Mouse (Mus musculus) forebrain, postnatal 0 days (tissue): ENCODE results near the gene Rftn1. TPM values are rescaled to one million over a fixed set of nuclear protein-coding genes. Genes with fewer than 3 reads are reported as not detected.

Experiments
- ATAC-seq: fragments of 200-750 bp; cut with Nextera tagmentation; 2 replicates; pipeline ENCODE4 v1.8.0; 2017; ENCODE audit warnings: mild to moderate bottlenecking, moderate library complexity
- DNase-seq: peaks from one replicate; pipeline ENCODE4 v3.0.0-alpha.2; 2015
- H3K27ac ChIP-seq: fragments of 300-500 bp; sonication (generic); 2 replicates; pipeline ENCODE4 v1.5.1; 2014; ENCODE audit warnings: low read depth, mild to moderate bottlenecking, antibody characterized with exemption, low read length, moderate library complexity, mixed read lengths
- H3K27me3 ChIP-seq: fragments of 300-500 bp; sonication (generic); 2 replicates; pipeline ENCODE4 v1.6.1; 2014; ENCODE audit warnings: mild to moderate bottlenecking, low read length, mixed read lengths; ENCODE audit not compliant: insufficient read depth
- H3K36me3 ChIP-seq: fragments of 300-500 bp; sonication (generic); 2 replicates; pipeline ENCODE4 v1.6.1; 2014; ENCODE audit warnings: mild to moderate bottlenecking, moderate library complexity; ENCODE audit not compliant: insufficient read depth
- H3K4me1 ChIP-seq: fragments of 300-500 bp; sonication (generic); 2 replicates; pipeline ENCODE4 v1.6.1; 2014; ENCODE audit warnings: antibody characterized with exemption; ENCODE audit not compliant: insufficient read depth
- H3K4me2 ChIP-seq: fragments of 300-500 bp; sonication (generic); 2 replicates; pipeline ENCODE4 v1.6.1; 2014; ENCODE audit warnings: low read depth, mild to moderate bottlenecking, moderate library complexity
- H3K4me3 ChIP-seq: fragments of 300-500 bp; sonication (generic); 2 replicates; pipeline ENCODE4 v1.5.1; 2014; ENCODE audit warnings: low read depth, low read length, mixed read lengths
- H3K9ac ChIP-seq: fragments of 300-500 bp; sonication (generic); 2 replicates; pipeline ENCODE4 v1.6.1; 2014; ENCODE audit warnings: mild to moderate bottlenecking
- H3K9me3 ChIP-seq: fragments of 300-500 bp; sonication (generic); 2 replicates; pipeline ENCODE4 v1.6.1; 2016; ENCODE audit warnings: low read length
- CTCF ChIP-seq: sonication (generic); IDR thresholded peaks from 2 replicates; pipeline ENCODE4 v1.5.1; 2016; ENCODE audit warnings: antibody characterized with exemption, control low read depth, low read depth
- WGBS: fragments of 180-500 bp; shearing (Covaris S2); extraction: QIAGEN DNeasy Blood & Tissue Kit; methylation state at CpG from one replicate; pipeline ENCODE4 v1.1.7; 2014; 5-methylcytosine and 5-hydroxymethylcytosine counted together
- polyA plus RNA-seq: library from polyadenylated mRNA; unstranded; fragments of >200 nt; fragmentation: Nextera tagmentation; extraction: Ambion mirVana; gene quantifications from 2 replicates; pipeline ENCODE4 v1.2.1, GENCODE M21; 2015
- total RNA-seq: library from RNA; depleted of rRNA; stranded (reverse); fragments of >200 nt; gene quantifications from 2 replicates; pipeline ENCODE4 v1.2.3, GENCODE M21; 2014

Gene Rftn1
- total and polyA plus RNA-seq, 2 experiments from 2014 or later = 27.4 to 58.3 TPM

- no peak overlapping the region for H3K4me2 ChIP-seq
- no peak overlapping the region for H3K27ac ChIP-seq
- H3K4me3 ChIP-seq = no peak overlapping the region
- ATAC-seq = no peak
- H3K9ac ChIP-seq = no peak overlapping the region
- no peaks in the 10 kb centered on the region for H3K36me3 ChIP-seq
- no peak for TF ChIP-seq CTCF
- DNase-seq = no peak
- no peaks in the 10 kb centered on the region for H3K27me3 ChIP-seq
- no peaks in the 10 kb centered on the region for H3K9me3 ChIP-seq
- WGBS = 88% methylated on average over 4 of the region's 4 CpGs
- no peaks in the 10 kb centered on the region for H3K4me1 ChIP-seq
These were observed 106.5 kb downstream of the Rftn1 start for GRCm38 (mm10) chr17:50083937-50084336.

- Histone ChIP-seq H3K36me3 (no peaks in the 10 kb centered on the region), H3K9me3 (no peaks in the 10 kb centered on the region), H3K4me2 (no peak overlapping the region), H3K9ac (no peak overlapping the region), H3K27me3 (no peaks in the 10 kb centered on the region), H3K27ac (no peak overlapping the region), H3K4me1 (no peaks in the 10 kb centered on the region), H3K4me3 (no peak overlapping the region)
- WGBS = 72% methylated on average over 3 of the region's 3 CpGs
- DNase-seq (no peak), ATAC-seq (0 out of 2 replicates have a peak, but pooled peaks have one; percentile 14)
- no peak for TF ChIP-seq CTCF
These were observed 107.5 kb downstream of the Rftn1 start for GRCm38 (mm10) chr17:50082947-50083346.

GRCm38 (mm10) chr17:50081647-50082046, 108.8 kb downstream of the Rftn1 start:
- Histone ChIP-seq H3K9ac (no peak overlapping the region), H3K36me3 (no peaks in the 10 kb centered on the region), H3K27ac (no peak overlapping the region), H3K4me2 (no peak overlapping the region), H3K27me3 (no peaks in the 10 kb centered on the region), H3K4me1 (no peaks in the 10 kb centered on the region), H3K4me3 (no peak overlapping the region), H3K9me3 (no peaks in the 10 kb centered on the region)
- ATAC-seq (no peak), DNase-seq (no peak)
- TF ChIP-seq CTCF = no peak
- 53% methylated on average over 9 of the region's 9 CpGs for WGBS

GRCm38 (mm10) chr17:50080991-50081390, 109.5 kb downstream of the Rftn1 start:
- Histone ChIP-seq H3K27me3 (no peaks in the 10 kb centered on the region), H3K9me3 (no peaks in the 10 kb centered on the region), H3K4me1 (no peaks in the 10 kb centered on the region), H3K9ac (no peak overlapping the region), H3K4me2 (no peak overlapping the region), H3K4me3 (no peak overlapping the region), H3K36me3 (no peaks in the 10 kb centered on the region), H3K27ac (no peak overlapping the region)
- 80% methylated on average over 4 of the region's 4 CpGs for WGBS
- ATAC-seq (no peak), DNase-seq (no peak)
- no peak for TF ChIP-seq CTCF

GRCm38 (mm10) chr17:50078749-50079148, 111.7 kb downstream of the Rftn1 start:
- Histone ChIP-seq H3K27ac (no peak overlapping the region), H3K36me3 (no peaks in the 10 kb centered on the region), H3K4me2 (no peak overlapping the region), H3K27me3 (no peaks in the 10 kb centered on the region), H3K4me3 (no peak overlapping the region), H3K9ac (no peak overlapping the region), H3K4me1 (no peaks in the 10 kb centered on the region), H3K9me3 (no peaks in the 10 kb centered on the region)
- DNase-seq (no peak), ATAC-seq (no peak)
- WGBS = 94% methylated on average over 6 of the region's 6 CpGs
- no peak for TF ChIP-seq CTCF

- H3K27me3 ChIP-seq = no peaks in the 10 kb centered on the region
- H3K27ac ChIP-seq = no peak overlapping the region
- ATAC-seq (no peak), DNase-seq (no peak)
- 93% methylated on average over 23 of the region's 23 CpGs for WGBS
- no peak overlapping the region for H3K9ac ChIP-seq
- no peak for TF ChIP-seq CTCF
- H3K4me1 ChIP-seq = no peaks in the 10 kb centered on the region
- H3K4me2 ChIP-seq = no peak overlapping the region
- peaks cover 3% of the 10 kb centered on the region; the same call in 1 of the 2 replicates for H3K36me3 ChIP-seq
- no peaks in the 10 kb centered on the region for H3K9me3 ChIP-seq
- no peak overlapping the region for H3K4me3 ChIP-seq
These were observed 117.2 kb downstream of the Rftn1 start for GRCm38 (mm10) chr17:50072982-50073965.

GRCm38 (mm10) chr17:50071602-50071988, 118.9 kb downstream of the Rftn1 start:
- no peak for ATAC-seq
- no peak overlapping the region for H3K4me3 ChIP-seq

More at GRCm38 (mm10) chr17:50071602-50071988, 118.9 kb downstream of the Rftn1 start:
- H3K4me1 ChIP-seq = no peaks in the 10 kb centered on the region
- peaks cover 3% of the 10 kb centered on the region; the same call in 1 of the 2 replicates for H3K36me3 ChIP-seq
- no peaks in the 10 kb centered on the region for H3K27me3 ChIP-seq
- WGBS = 88% methylated on average over 6 of the region's 6 CpGs
- no peaks in the 10 kb centered on the region for H3K9me3 ChIP-seq
- no peak for DNase-seq
- no peak for TF ChIP-seq CTCF
- no peak overlapping the region for H3K9ac ChIP-seq
- no peak overlapping the region for H3K4me2 ChIP-seq
- no peak overlapping the region for H3K27ac ChIP-seq
